Mouse (Mus musculus): ENCODE data around the gene Tmem198. TPM values are rescaled to one million over a fixed set of nuclear protein-coding genes. Genes with fewer than 3 reads are reported as not detected.
A peak's percentile ranks its signal among the peaks of the same experiment; 100 is the strongest.

The Tmem198 gene
- total RNA-seq (2022) = 1 to 10 TPM; 2.5 to 5.8 (median 3.0) TPM

- DNase-seq = peak; percentile 97
Observed at GRCm38 (mm10) chr1:75478916-75479634, at the start of gene Tmem198, which contains the start of gene Chpf. Gene Tmem198, plus strand, starts transcription at chr1:75479532. Gene Chpf, minus strand, starts transcription at chr1:75479307.

DNA sequence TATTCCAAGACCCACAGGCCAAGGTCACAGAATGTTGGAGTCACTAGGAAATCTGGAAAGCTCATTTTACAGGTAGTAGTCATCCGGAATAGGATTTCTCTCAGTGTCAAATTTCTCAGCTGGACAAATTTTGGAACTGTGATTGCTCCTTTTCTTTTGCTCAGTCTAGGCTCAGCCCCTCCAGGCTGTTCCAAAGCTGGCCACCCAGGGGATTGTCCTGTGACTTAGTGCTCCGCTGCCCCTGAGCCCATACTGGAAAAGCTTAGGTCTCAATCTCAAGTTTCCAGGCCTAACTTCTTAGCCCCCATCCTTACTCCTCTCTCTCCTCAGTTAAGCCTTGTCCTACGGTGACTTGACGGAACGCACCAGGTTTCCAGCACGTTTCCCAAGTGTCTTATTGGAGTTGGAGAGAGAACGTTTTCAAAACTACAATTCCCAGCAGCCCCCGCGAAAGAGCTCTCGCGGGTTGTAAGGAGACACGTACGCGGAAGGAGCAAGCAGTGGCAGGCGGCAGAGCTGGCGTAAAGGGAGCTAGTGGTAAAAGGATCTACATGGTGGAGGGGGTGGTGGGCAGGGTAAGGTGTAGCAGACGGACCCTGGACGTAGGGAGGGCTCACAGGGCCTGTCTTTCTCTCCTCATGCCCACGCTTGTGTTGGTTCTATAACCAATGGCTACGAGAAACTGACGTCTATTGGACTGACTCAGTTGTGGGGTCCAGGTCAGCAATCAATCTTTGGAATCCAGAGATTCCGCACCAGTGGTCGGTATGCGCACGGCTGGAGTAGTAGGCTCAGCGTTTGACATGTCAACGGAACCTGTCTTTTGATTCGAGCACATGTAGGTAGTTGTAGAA, 43.6 kb upstream of the Tmem198 start, which contains the start of gene Gmppa:
Gmppa (plus strand) TSS at position 456 of the 854 bp plus-strand sequence.
- peak; percentile 81 for DNase-seq

DNA sequence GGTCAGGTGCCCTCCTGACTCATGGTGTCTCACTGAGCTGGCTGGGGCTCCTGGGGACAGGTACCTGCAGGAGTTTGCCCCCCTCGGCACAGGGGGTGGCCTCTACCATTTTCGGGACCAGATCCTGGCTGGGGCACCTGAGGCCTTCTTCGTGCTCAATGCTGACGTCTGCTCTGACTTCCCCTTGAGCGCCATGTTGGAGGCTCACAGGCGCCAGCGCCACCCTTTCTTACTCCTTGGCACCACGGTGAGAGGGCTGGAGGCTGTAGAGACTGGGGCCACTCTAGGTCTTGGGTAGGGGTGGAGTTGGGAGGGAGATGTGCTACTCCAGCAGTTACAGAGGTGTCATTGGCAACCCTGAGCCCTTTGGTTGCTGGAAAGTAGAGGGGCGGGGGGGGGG, 40.5 kb upstream of the Tmem198 start:
- no peak for DNase-seq

- no peak for DNase-seq
Observed at GRCm38 (mm10) chr1:75440661-75441060, 38.7 kb upstream of the Tmem198 start.

DNA sequence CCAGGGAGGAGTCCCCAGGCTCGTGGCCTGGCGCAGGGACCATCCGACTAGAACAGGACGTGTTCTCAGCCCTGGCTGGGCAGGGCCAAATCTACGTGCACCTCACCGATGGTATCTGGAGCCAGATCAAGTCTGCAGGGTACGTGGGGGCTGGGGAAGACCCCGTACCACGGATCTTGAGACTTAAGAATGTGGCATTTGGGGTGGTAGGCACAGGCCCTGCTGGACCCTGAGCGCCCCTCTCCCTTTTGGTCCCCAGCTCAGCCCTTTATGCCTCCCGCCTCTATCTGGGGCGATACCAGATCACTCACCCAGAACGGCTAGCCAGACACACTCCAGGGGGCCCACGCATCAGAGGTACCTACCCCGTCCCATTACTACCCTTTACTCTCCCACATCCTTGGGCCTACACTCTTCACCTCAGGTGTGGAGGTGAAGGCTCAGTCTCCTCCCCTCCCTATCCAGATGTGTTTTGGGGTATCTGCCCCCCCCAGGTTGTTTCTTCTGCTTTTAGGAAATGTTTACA, 37.8 kb upstream of the Tmem198 start:
- no peak for DNase-seq

DNA sequence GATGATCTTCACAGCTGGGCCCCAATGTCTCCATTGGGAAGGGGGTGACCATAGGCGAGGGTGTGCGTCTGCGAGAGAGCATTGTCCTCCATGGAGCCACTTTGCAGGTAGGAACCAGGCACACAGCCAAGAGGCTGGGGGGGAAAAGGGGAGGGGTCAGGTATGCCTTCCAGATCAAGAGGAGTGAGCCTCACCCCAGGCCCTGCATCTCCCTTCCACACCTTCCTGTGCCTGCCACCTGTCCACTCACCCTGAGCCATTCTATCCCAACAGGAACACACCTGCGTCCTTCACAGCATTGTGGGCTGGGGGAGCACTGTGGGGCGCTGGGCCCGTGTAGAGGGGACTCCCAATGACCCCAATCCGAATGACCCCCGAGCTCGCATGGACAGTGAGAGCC, 37.2 kb upstream of the Tmem198 start:
- DNase-seq = no peak

- DNase-seq = no peak
Observed at GRCm38 (mm10) chr1:75442811-75443210, 36.5 kb upstream of the Tmem198 start.

GRCm38 (mm10) chr1:75443247-75444024, 35.9 kb upstream of the Tmem198 start:
- DNase-seq = no peak

DNA sequence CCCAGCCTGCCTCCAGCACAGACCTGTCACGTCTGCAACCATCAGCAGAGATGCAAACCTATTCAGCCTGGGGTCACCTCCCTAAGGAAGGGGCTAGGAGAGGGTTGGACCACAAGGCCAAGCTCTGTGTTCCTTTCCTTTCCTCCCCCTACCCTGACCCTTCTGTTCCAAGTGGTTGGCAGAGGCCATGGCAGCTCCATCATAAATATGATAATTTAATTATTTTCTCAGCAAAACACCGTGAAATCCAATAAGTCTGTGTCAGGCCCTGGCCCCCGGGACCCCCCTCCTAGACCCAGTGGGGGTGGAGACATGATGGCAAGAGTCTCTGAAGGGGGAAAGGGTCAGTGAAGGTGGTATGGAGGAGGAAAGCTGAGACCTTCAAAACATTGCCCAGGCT, 35.1 kb upstream of the Tmem198 start:
- DNase-seq = no peak

DNA sequence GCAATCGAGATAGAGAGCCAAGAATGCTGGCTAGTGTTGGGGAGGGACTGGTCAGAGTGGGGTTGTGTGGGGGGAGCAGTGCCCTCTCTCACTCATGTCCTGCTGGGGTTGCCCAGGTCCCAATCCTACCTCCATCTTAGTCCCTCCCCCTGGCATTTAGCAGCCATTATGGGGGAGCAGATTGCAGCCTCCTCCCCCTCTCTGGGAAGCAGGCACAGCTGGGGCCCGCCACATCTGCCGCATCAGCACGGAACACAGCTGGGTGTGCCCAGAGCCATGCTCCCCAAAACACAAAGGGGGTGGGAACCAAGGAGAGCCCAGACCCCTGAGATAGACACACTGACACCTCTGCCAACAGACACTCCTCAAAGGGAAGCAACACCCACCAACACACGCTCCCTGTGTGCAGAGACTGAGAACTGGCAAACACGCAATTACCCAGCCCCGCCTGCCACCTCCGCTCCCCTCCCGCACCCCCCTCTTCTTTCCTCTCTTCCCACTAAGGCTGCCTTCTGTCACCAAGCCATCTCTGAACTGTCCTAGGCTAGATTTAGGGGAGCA, 34.1 kb upstream of the Tmem198 start:
- DNase-seq = no peak

DNA sequence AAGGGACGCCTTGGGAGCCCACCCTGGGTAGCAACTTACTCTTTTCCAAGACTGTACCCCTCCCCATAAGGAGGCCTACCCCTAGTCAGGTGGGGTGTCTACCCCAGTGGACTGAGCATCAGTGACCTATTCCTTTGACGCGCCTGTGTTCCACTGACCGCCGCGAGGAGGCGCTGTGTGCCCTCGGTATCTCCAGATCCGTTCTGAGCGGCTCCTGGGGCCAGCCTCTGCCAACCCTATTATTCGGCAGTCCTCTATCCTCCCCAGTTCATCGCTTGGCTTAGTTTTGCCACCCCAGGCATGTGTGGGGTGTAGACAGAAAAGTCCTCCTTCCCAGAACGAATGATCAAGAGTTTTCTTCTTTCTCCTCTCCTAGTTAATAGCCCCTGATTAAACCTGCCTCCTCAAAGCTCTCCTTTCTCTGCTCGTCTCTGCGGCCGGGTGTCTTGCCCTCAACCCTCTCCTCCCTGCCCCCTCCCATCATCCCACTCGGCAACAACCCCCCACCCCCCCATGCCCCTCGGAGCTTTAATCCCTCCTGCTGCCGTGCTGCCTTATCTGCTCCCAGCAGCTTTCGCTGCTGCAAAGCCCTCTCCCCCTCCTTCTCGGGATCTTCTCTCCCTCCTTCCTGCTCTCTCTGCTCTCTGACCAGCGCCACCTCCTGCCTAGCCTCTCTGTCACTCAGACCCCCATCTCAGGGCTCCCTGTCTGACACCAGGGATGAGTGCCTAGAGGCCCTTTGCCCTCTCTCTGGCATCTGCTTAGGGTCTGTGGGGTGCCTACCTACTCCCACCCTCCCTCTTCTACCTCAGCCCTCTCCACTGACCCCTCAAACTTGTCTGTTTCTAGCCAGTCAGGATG, 33.4 kb upstream of the Tmem198 start:
- DNase-seq = peak; percentile 41

GRCm38 (mm10) chr1:75446656-75447055, 32.7 kb upstream of the Tmem198 start:
- DNase-seq = no peak

- DNase-seq = no peak
Observed at GRCm38 (mm10) chr1:75447265-75448051, 31.9 kb upstream of the Tmem198 start.

GRCm38 (mm10) chr1:75448052-75448431, 31.3 kb upstream of the Tmem198 start:
- DNase-seq = no peak

DNA sequence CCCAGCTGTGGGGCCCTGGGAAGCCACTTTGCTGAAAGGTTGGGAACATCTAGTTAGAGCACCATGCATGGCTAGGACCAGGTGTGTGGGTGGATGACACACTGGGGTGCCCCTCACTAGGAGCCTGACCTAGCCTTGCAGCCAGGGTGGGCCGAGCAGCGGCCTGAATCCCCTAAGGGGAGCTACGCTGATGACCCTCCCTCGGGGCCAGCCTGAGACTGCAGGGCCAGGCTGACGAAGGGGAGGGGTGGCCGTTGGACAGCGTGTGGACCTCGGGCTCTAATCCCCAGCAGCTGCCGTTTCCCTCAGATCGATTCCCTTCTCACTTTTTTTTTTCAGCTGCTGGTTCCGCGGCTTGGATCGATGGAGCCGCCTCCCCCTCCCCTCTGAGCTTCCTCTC, 30.4 kb upstream of the Tmem198 start:
- no peak for DNase-seq

DNA sequence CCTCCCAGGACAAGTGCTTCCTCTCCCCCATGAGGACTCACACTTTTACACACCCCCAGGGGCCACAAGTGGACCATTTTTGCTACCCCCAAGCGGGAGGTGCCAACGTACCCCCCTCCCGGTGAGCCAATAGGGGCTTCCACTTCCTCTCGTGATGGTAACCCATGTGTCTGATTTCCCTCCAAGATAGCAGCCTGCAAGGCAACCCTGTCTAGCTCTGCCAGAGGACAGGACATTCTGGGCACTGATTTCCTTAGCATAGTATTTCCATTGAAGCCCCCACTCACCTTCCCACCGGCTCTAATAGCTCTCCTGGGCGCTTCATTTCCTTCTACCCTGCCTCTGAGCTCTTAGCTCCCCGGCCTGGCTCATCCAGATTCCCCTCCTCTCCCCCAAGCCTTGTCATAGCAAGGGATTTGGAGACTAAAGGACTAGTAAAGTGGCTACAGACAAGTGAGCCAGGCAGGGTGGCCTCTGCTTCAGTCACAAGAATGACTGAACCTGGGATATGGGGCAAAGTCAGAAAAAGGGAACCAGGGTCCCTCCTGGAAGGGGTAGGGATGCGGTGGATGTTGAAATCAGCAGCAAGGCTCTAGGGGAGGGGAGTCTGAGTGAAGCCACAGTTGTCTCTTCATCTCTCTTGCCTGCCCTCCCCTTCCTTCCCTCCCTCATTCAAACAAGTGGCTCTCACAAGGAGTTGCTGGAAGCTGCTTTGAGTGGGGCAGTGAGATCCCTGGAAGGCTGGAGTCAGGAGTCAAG, 29.8 kb upstream of the Tmem198 start:
- DNase-seq = no peak

GRCm38 (mm10) chr1:75450314-75451005, 28.9 kb upstream of the Tmem198 start, which contains the start of gene Asic4:
Gene Asic4, plus strand, starts transcription at chr1:75450436.
- no peak for DNase-seq

DNA sequence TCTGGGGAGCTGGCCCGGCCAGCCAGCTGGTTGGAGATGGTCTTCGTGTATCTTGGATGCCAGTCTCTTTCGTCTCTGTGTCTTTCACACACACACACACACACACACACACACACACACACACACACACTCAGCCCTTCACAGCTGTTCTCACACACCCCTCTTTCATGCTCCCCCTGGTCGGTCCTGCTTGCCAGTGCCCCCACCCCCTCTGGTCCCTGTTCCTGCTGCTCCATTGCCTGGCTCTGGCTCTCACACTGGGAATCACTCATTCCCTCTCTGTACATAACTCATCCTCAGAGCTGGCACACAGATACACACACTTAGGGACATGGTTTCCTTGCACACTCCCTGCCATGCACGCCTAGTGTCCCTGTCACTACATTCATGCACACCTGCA, 27.4 kb upstream of the Tmem198 start:
- no peak for DNase-seq

GRCm38 (mm10) chr1:75455433-75455832, 23.9 kb upstream of the Tmem198 start:
- no peak for DNase-seq

All from adrenal gland, adult 8-10 months (tissue).